Mouse (Mus musculus) adrenal gland, postnatal 14 days (tissue): Measurements from ENCODE around the gene Cit. TPM values are rescaled to one million over a fixed set of nuclear protein-coding genes. Genes with fewer than 3 reads are reported as not detected.

Experiments
- DNase-seq: peaks from one replicate; pipeline ENCODE4 v3.0.0; 2021; ENCODE audit warnings: mixed read lengths
- total RNA-seq: library from RNA; stranded (reverse); gene quantifications from 2 replicates; pipeline ENCODE4 v1.2.3, GENCODE M21; 2021

Cit gene
- total RNA-seq, 1 experiment from 2014 or later, result 10.3 TPM

DNA sequence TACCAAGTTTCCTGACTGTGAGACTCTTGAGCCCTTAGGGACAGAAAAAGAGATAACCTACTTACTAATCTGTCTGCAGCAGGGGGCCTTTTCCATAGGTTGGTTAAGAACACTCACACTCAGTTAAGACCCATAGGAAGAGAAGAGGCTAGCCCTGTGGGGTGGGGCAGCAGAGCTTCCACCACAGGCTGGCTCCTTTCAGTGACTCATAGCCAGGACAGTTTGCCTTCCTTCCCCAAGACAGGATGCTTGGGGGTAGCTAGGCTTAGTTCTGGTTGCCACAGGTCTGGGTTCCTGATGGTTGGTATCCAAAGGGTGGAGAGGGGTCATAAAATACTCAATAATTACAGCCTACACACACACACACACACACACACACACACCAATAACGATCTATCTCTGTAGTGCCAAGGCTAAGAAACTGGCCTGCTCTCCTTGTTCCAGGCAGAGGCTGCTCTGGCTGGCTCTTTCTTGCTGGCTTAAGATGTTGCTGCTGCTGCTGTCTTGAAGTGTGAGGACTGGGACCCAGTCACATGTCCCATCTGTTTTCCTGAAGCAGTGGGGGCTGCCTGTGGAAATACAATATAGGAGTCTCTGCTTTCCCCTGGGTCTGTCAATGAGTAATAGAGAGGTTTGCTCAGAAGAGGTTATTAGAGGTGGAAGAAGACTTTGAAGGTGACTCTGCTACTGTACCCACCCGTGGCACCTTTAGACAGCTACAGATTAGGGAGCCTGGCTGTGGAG is 165.0 kb downstream of the Cit start:
- no peak for DNase-seq

- no peak for DNase-seq
Observed at GRCm38 (mm10) chr5:116011700-116012099, 166.6 kb downstream of the Cit start.

GRCm38 (mm10) chr5:116012503-116012902 is 167.4 kb downstream of the Cit start:
- DNase-seq, result no peak

- no peak for DNase-seq
Observed at GRCm38 (mm10) chr5:116013821-116014220, 168.7 kb downstream of the Cit start.

DNA sequence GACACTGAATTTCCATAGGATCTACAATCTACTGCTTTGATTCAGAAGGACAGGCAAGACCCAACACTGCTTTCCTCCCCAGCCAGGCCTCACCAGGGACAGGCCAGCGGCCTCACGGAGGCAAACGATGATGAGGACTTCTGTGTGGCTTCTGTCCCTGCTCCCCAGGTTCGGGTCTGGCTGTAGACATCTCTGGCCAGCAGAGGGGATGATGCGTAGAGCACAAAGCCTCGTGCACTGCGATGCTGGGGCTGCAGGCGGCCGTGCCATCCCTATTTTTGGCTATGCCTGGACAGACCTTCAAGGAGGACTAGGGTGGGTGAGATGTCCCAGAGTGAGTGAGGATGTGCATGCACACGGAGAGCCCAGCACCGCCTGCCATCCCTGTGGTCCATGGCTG is 169.2 kb downstream of the Cit start:
- DNase-seq, result no peak

DNA sequence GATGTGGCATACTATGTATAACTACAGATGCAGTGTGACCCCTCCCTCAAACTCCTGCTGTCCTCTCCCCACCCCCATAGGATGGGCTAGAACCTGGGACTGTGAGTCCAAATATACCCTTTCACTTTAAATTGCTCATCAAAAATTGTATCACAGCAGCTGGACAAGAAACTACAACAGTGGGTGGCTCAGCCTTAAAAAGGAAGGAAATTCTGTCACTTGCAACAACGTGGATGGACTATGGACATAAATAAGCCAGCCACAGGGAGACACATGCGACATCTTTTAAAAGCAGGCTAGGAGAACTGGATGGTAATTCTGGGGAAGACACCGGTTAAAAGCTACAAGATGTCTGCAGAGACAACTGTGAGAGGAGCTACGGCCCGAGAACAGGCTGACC is 171.5 kb downstream of the Cit start:
- DNase-seq, result no peak

DNA sequence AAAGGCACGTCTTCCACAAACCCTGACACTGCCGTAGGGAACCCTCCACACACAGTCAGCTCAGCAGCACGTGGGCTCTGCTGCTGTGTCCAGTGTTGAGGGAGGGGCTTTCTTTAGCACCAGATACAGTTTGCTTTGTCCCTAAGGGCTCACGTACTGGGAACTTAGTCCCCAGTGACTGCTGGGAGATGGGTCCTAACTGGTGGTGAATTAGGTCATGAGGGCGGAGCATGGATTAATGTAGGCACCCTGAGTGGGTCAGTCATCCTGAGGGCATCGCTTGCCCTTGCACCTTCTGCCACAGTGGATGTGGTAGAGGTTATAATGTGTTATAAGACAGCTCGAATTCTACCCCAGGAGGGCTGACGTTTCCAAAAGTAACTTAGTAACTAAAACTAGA is 172.3 kb downstream of the Cit start:
- DNase-seq, result no peak

- DNase-seq, result no peak
Observed at GRCm38 (mm10) chr5:116018196-116018595, 173.1 kb downstream of the Cit start.

GRCm38 (mm10) chr5:116018784-116019183 is 173.7 kb downstream of the Cit start:
- DNase-seq, result no peak

- peak; percentile 71 for DNase-seq
Observed at GRCm38 (mm10) chr5:116019371-116019770, 174.3 kb downstream of the Cit start.

DNA sequence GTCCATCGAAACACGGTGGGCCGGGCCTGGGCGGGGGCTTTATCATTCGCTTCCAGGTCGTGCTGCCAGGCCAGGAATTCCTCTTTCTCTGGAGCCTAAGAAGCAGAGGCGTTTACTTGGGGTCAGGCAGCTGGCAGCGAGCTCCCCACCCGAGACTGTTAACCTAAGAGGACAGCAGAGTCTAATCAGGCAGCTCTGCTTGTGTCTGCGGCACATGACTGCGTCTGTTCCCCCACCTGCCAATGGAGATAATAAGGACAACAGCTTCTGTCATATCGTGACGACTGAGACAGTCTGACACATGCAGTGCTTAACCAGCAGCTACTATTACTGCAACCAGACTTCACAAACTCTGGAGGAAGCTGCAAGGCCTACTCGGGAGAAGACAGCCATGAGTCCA is 176.5 kb downstream of the Cit start:
- DNase-seq, result no peak

GRCm38 (mm10) chr5:116022131-116022530 is 177.1 kb downstream of the Cit start:
- no peak for DNase-seq

DNA sequence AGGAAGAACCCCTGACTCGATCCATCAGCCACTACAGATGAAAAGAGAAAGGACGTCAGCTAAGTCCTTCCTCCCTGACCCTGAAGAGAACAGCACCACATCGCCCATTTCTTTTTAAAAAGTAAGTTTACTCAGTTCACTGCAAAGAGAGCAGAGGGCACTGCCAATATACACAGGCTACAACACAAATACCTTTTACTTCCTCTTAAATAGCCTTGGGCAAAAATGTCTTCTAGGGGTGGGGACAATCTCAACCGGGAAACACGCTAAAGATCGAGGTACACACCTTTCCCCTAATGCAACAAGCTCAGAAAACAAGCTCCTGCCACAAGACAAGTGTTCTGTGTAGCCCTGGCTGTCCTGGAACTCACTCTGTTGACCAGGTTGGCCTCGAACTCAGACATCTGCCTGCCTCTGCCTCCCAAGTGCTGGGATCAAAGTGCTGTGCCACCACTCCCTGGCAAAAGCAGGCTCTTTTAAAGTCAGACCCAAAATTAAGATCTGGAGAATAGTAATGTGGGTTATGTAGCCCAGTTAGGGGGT is 177.7 kb downstream of the Cit start:
- no peak for DNase-seq

DNA sequence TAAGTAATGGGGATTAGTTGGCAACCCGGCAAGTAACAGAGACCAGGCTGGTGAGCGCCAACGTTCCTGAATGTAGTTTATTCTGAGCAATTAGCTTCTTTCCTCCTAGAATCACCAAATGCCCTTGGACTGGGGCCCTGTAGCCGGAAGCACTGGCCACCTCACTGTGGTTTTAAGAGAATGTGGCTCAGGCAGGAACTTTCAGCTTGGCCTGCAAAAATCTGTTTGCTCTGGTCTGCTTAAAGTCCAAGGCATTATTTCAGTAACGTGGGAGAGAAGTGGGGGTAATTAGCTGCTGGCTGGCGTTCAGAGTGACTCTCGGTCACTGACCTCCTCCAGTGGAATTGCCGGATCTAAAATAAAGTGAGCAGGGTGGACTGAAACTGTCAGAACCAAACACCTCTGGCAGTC is 178.2 kb downstream of the Cit start:
- peak; percentile 66 for DNase-seq

- DNase-seq, result no peak
Observed at GRCm38 (mm10) chr5:116023821-116024284, 178.8 kb downstream of the Cit start.

GRCm38 (mm10) chr5:116024327-116024739 is 179.3 kb downstream of the Cit start, which contains the start of gene Prkab1:
Gene Prkab1, minus strand, starts transcription at chr5:116024508.
- DNase-seq, result peak; percentile 97

DNA sequence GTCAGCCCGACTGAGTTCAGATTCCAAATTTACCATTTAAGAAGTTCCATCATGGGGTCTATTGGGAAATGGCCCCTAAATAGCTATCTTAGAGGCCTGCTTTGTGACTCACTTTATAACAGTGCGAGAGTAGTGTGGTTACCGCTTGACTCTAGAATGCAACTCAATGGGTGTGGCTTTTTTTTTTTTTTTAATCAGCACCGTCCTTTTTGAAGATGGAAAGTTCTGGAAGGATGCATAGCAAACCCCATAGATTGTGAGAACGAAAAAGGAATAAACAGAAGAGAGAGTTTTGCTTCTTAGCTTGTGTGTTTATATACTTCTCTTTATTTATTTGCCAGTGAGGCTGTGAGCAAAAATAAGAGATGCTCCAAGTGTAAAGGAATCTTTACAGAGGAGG is 181.0 kb downstream of the Cit start:
- DNase-seq, result no peak

DNA sequence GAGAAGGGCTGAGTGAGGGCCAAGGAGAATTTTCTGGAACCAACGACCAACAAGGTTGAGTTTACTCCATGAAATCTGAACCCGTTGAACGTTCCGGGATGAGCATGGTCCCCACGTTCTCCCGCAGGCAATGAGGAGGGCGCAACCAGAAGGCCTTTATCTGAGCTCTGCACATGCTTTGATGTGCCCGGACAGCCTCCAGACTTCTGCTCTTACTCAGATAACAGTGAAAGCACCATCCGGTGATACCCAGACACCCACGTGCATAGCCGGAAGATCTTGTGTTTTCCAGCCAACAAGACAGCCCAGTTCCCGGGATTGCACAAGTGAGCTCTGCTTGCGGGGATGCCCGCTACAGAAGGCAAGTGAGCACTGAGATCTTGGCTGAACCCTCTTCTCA is 181.5 kb downstream of the Cit start:
- DNase-seq, result no peak

DNA sequence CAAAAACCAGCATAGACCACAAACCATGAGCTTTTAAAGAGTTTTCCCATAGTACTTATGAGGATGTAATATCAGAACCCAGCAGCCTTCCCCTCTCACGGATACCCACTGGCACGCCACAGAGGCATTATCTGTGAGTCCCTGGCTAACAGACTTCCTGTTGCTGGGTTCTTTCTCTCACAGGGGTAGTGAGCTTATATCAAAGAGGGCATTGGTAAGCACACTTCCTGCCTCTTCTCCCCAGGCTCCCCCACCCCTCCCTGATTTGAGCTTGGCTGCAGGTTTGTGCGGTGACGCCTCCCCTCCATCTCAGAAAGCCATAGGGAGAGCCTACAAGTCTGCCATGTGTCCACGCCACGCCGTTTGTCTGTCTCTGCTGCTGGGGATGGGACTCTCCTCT is 184.0 kb downstream of the Cit start:
- DNase-seq, result no peak

DNA sequence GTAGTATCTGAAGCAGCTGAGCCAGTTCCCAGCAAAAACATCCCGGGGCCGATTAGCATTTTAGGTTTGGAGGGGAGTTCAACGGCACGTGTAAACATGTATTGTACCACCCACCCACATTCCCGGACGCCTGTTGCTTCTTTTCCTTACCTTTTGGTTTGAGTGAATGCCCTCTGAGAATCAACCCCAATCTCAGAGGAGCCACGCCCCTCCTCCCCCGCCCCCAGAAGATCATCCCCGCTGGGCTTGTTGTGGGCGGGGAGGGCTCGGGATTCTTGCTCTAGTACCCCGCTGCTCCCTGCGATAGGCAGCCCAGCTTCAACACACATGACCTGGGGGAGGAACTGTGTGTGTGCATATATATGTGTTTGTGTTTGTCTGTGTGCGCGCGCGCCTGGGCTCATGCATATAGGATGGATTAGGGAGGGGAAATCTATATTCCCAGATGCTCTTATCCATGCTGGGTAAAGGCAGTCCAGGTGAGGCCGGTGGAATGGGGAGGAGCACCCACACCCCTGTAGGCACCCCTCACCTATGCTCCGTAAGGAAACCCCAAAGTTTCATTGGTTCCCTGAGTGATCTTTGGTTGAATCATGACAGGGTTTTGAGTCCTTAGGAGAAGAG is 185.6 kb downstream of the Cit start:
- no peak for DNase-seq

DNA sequence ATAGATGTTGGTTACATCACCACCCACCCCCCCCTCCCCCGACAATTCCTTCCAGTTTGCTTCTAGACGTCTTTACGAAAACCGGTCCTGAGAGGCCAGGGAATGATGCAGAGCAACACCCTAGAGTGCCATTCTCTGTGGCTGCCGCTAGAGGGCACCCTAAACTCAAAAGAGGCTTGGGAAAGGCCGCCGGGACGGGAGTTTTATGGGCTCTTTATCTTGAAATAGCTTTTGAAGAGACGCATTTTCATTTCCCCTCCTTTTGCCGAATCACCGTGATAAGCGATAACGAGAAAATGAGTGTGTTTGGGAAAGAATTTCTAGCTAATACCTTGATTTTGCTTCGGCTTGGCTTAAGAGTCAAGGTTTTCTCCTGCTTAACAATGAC is 186.1 kb downstream of the Cit start:
- peak; percentile 86 for DNase-seq

- DNase-seq, result no peak
Observed at GRCm38 (mm10) chr5:116036465-116036864, 191.4 kb downstream of the Cit start.

DNA sequence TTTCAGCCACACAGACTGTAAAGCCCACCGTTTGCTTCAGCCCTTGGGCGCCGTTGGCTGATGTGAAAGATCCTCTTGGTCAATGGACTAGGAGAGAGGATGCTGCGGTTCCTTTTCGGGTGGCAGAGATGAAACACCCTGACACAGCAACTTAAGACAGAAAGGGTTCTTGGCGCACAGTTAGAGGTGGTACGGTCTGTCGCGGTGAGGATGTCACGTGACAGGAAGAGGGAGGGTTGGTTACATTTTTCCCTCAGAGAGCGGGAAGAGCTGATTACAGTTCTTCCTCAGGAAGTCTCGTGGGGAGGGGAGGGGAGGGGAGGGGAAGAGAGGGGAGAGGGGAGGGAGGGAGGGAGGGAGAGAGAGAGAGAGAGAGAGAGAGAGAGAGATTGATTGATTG is 192.7 kb downstream of the Cit start:
- no peak for DNase-seq

DNA sequence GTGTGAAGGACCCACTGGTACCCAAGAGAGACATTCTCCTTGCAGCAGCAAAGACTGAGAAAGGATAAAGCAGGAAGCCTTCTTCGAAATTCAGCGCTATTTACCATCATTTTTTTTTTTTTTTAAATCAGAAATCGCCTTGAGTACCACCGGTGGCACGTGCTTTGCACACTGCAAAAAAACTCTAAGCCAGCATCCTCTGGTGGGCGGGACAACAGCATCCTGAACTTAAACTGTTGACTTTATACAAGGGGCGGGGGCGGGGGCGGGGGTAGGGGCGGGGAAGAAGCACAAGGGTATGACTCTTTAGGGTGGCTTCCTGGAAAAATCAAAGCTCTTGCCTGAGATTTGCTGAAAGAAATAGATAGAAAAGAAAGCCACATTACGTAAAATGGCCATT is 194.6 kb downstream of the Cit start:
- DNase-seq, result no peak
